Mouse (Mus musculus) left cerebral cortex, postnatal 10 days (tissue): ENCODE results near the gene Slc17a8. TPM values are rescaled to one million over a fixed set of nuclear protein-coding genes. Genes with fewer than 3 reads are reported as not detected.
"Not testable (repeated sequence)": the region's sequence is repeated elsewhere in the genome, so short reads cannot be mapped to it uniquely, and the experiment has no call there.

Experiments used
- DNase-seq, 2 experiments: peaks; one replicate each; pipeline ENCODE4 v3.0.0; 2021 to 2022; ENCODE audit warnings: low spot score in 2 of 2, mixed read lengths in 1 of 2; ENCODE audit errors: extremely low spot score in 1 of 2
- intact Hi-C: fragments of 180-260 bp; cut with DNase I; formaldehyde crosslinking; loops from one replicate; pipeline ENCODE4 v1.15.1; 2025
- total RNA-seq, 2 experiments: library from RNA; stranded (reverse); gene quantifications; 2 replicates each; pipeline ENCODE4 v1.2.3; 2021

Gene Slc17a8
- total RNA-seq = 1 to 10 TPM; 5.8 to 8.9 TPM

DNA sequence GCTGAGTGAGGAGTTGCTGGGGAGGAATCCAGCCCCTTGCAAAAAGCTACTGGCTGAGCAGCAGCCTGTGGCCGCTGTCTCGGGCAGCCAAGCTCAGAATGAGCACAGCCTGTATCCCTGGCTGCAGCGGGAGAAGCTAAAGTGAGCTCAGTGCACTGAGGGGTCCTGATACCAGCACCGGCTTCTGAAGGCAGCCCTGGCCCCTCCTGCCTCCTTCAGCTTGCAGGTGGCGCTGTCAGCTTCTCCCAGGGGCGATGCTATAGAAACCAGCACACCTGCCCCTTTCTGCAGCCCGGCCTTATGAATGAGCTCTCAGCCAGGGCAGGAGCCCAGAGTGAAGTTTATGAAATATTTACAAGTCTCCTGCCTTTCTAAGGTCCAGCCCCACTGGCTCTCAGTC lies at the start of gene Slc17a8:
Gene Slc17a8 (minus strand): TSS at position 125 of the 400 bp plus-strand sequence.
- DNase-seq = no peak
- intact Hi-C loops = no loop called here

DNA sequence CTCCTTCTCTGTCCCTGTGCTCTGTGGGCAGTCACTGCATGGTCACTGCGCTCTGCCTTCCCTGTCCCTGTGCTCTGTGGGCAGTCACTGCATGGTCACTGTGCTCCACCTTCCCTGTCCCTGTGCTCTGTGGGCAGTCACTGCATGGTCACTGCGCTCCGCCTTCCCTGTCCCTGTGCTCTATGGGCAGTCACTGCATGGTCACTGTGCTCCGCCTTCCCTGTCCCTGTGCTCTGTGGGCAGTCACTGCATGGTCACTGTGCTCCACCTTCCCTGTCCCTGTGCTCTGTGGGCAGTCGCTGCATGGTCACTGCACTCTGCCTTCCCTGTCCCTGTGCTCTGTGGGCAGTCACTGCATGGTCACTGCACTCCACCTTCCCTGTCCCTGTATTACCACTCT lies 49.3 kb upstream of the Slc17a8 start:
- DNase-seq, intact Hi-C loops: not testable (repeated sequence)

GRCm38 (mm10) chr10:89667571-89667970 lies 46.5 kb upstream of the Slc17a8 start:
- DNase-seq = no peak
- intact Hi-C loops = no loop called here

DNA sequence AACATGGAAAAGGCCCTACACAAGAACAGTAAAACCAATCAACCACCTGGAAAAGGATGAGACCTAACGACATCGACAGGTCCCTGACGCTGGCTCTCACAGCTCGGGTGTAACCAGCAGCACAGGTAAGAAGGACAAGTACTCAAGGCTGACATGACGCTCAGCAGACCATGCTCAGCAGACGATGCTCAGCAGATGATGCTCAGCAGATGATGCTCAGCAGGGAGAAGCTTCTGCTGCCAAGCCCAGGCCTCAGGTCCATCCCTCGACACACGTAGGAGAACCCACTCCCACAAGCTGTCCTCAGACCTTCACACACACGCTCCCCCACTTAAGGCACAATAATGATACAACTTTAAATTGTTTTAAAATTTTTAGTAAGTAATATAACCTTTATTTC lies 44.6 kb upstream of the Slc17a8 start:
- DNase-seq = no peak
- intact Hi-C loops = no loop called here

DNA sequence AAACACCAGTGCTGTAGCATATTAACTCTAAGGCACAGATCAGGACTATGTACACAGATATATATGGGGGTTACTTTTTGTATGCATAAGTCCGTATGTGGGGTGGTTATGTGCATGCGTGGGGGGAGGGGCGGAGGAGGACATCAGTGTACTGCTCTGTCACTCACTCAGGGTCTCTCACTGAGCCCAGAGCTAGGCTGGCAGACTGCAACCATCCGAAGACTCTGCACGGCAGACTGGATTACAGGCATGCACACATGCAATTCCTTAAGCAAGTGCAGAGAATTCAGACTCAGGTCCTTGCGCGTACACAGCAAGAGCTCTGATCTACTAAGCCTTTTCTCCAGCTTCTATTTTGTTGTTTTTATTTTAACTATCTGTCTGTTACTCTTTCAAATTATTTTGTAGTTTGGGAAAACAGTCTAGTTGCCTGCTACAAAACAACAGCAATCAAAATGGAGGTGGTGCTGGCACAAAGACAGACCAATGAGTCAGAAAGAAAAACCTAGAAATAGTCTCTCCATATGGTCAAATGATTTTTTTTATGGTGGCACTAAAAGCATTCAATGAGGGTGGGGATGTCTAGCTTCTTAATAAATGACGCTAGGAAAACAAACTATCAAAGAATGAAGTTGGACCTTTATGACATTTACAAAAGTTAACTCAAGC lies 44.1 kb upstream of the Slc17a8 start:
- DNase-seq = no peak
- intact Hi-C loops = no loop called here

GRCm38 (mm10) chr10:89656366-89656765 lies 35.3 kb upstream of the Slc17a8 start:
- intact Hi-C loops = no loop called here
- no peak for DNase-seq

DNA sequence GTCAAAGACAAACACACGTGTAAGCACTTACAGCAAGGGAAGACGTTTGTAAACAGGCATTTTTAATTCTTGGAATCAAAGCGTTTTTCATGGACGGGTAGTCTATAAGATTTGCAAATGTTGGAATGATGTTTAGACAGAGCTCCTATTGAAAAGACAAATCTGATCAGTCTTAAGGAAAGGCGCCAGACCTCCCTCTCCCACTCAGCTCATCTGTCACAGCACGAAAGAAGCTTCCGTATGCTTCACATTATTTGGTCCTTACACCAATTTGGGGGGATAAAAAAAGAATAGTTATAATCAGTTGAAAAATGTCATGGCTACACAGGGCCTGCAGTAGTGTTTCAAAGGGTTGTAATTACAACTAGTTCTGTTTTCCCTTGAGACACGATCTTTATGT lies 31.9 kb upstream of the Slc17a8 start:
- intact Hi-C loops = no loop called here
- peak in 1 of 2 experiments; percentile 14 for DNase-seq

DNA sequence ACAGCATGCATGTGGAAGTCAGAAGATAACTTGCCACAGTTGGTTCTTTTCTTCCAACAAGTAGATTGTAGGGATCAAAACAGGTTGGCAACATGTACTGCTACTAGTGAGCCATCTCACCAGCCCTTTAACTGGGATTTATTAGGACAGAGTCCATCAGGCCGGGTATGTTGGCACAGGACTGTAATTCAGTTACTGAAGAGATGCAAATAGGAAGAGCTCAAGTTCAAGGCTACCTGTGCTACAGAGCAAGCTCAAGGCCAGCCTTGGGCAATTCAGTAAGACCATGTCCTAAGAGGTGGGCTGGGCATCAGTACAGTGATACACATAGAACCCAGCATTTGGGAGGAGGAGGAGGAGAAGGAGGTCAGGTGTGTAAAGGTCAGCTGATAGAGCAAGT lies 30.6 kb upstream of the Slc17a8 start:
- intact Hi-C loops = no loop called here
- no peak for DNase-seq

GRCm38 (mm10) chr10:89646918-89647317 lies 25.9 kb upstream of the Slc17a8 start:
- intact Hi-C loops = no loop called here
- no peak for DNase-seq

GRCm38 (mm10) chr10:89637001-89637400 lies 15.9 kb upstream of the Slc17a8 start:
- intact Hi-C loops = loop anchor here (10.0 kb wide), 1 partner anchor 812 kb away; the partner anchor contains the start of gene Utp20
- no peak for DNase-seq

- intact Hi-C loops = loop anchor here (10.0 kb wide), 1 partner anchor 810 kb away; the partner anchor contains the start of gene Utp20
- DNase-seq = peak; percentile 37 to 49
These were observed 14.0 kb upstream of the Slc17a8 start for GRCm38 (mm10) chr10:89635018-89635417.

- intact Hi-C loops = loop anchor here (5.0 to 10.0 kb wide), 2 partner anchors 307 to 809 kb away; partner anchors contain the start of gene Utp20
- DNase-seq = no peak
These were observed 12.8 kb upstream of the Slc17a8 start for GRCm38 (mm10) chr10:89633736-89634426.

GRCm38 (mm10) chr10:89633121-89633520 lies 12.1 kb upstream of the Slc17a8 start:
- DNase-seq = no peak
- intact Hi-C loops = loop anchor here (5.0 to 10.0 kb wide), 2 partner anchors 306 to 808 kb away; partner anchors contain the start of gene Utp20

DNA sequence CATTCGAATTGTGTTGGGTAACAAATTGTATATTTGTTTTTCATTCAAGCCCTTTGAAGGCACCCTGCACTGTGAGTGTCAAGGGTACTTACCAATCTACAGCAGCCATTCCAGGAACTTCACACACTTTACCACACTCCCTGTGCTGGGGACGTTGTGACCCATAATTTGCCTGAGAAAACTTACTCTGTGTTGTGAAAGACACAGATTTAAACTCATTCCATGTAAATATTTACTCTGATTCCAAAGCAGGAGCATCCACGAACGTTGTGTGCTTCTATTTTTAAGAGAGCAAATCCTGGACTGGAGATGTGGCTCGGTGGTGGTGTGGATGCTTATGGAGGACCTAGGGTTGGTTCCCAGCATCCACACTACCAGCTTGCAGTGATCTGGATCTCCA lies 10.8 kb upstream of the Slc17a8 start:
- no peak for DNase-seq
- intact Hi-C loops = loop anchor here (2.0 to 10.0 kb wide), 3 partner anchors 171 to 807 kb away; partner anchors contain the start of gene Utp20

DNA sequence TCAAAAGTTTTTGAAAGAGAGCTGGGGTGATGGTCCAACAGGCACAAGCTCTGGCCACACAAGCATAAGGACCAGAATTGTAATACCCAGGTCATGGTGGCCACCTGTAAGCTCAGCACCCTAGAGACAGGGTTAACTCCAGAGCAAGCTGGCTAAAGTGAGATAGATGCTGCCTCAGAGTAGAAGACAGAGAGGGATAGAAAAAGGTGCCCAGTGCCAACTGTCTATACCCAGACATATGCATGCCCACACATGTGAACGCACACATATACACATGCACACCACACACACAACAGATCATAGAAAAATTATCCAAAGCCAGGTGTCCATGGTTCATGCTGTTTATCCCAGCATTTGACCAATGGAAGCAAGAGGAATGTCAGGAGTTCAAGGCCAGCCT lies 9.5 kb upstream of the Slc17a8 start:
- DNase-seq = no peak
- intact Hi-C loops = loop anchor here (2.0 to 10.0 kb wide), 3 partner anchors 170 to 806 kb away; partner anchors contain the start of gene Utp20

DNA sequence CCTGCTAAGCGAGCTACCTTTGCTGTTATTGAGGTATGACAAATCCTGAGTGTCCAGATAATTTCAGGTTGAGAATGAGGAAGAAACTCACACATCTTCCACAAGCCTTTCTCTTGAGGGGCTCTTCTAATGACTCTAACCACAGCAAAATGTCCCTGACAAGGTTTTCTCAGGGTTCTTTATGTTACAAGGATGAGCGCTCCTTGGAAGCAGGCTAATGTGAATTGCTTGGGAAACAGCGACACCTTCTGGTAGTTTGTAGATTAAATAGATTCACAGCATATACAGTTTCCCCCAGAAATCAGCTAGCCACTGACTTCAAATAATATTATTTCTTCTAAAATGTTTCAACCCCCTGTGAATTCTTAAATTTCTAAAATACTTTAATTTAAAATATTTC lies 9.0 kb upstream of the Slc17a8 start:
- intact Hi-C loops = loop anchor here (2.0 to 10.0 kb wide), 3 partner anchors 169 to 805 kb away; partner anchors contain the start of gene Utp20
- peak in 1 of 2 experiments; percentile 70 for DNase-seq

- intact Hi-C loops = no loop called here
- no peak for DNase-seq
These were observed 5.7 kb upstream of the Slc17a8 start for GRCm38 (mm10) chr10:89626714-89627113.

DNA sequence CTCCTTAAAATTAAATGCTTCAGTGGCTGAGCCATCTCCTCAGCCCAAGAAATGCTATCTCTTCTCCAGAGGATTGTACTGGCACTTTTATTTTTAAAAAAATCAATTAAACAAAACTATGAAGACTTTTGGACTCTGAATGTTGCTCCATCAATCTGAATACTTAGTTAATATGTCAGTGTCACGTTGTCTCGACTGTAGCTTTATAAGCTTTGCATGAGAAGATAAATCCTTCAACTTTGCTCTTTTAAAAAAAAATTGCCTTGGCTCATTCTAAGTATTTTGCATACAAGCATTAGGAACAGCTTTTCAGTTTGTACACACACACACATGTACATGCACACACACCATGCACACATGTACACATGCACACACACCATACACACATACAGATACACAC lies 3.1 kb upstream of the Slc17a8 start:
- intact Hi-C loops = no loop called here
- DNase-seq = no peak

DNA sequence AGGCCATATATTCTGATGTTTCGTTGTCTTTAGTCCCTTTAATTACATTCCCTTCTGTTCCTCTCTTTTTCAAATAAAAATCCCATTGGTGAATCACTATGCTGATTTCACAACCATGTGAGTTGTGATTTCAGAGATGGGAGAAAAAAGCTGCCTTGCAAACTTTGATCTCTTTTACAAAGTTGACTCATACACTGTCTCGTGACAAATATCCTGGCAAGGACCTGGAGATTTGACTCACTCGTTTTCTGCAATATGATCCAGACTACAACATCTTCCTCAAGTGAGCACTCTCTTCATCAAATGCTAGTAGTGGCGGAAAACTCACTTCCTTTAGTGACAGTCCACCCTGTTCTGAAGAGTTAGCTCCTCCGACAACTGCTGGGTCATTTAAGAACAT lies 21.7 kb downstream of the Slc17a8 start:
- no peak for DNase-seq
- intact Hi-C loops = no loop called here

- no peak for DNase-seq
- intact Hi-C loops = no loop called here
These were observed 23.8 kb downstream of the Slc17a8 start for GRCm38 (mm10) chr10:89597275-89597674.
